Mouse (Mus musculus) E14TG2a.4 (cell line): ENCODE data around the gene Prrg4.
"Not testable (repeated sequence)": the region's sequence is repeated elsewhere in the genome, so short reads cannot be mapped to it uniquely, and the experiment has no call there.

Experiments
- H3K27me3 ChIP-seq: 2 replicates; pipeline ENCODE4 v1.6.1; 2014; ENCODE audit warnings: low read length, control low read depth; ENCODE audit not compliant: insufficient read depth
- H3K36me3 ChIP-seq: 2 replicates; pipeline ENCODE4 v1.6.1; 2014; ENCODE audit warnings: low read length, control low read depth; ENCODE audit not compliant: insufficient read depth
- H3K4me1 ChIP-seq: replicated peaks from 2 replicates; pipeline ENCODE4 v1.6.1; 2014; ENCODE audit warnings: low read depth, low read length, control low read depth
- H3K4me3 ChIP-seq: replicated peaks from 2 replicates; pipeline ENCODE4 v1.5.1; 2014; ENCODE audit warnings: mild to moderate bottlenecking, low read length
- H3K9me3 ChIP-seq: 2 replicates; pipeline ENCODE4 v1.6.1; 2014; ENCODE audit warnings: low read length, control low read depth
- CTCF ChIP-seq: conservative IDR thresholded peaks from 2 replicates; pipeline ENCODE4 v1.5.1; 2014; ENCODE audit warnings: low read length
- NANOG ChIP-seq: IDR thresholded peaks from 2 replicates; pipeline ENCODE4 v1.6.1; 2014; ENCODE audit warnings: borderline replicate concordance, low read length, mixed read lengths
- POU5F1 ChIP-seq: IDR thresholded peaks from 2 replicates; pipeline ENCODE4 v1.6.1; 2014; ENCODE audit warnings: low read length, borderline replicate concordance

Prrg4 gene

GRCm38 (mm10) chr2:104849276-104849990 lies at the start of gene Prrg4:
TSS of gene Prrg4 (minus strand) at chr2:104849876.
- no peaks in the 10 kb centered on the region for H3K9me3 ChIP-seq
- no peaks in the 10 kb centered on the region for H3K27me3 ChIP-seq
- H3K4me3 ChIP-seq, result peak within 1 kb of the TSS; percentile 87
- peaks cover 70% of the 10 kb centered on the region for H3K4me1 ChIP-seq
- TF ChIP-seq POU5F1 (no peak), NANOG (no peak), CTCF (0 out of 2 replicates have a peak, but pooled peaks have one; percentile 3)
- peaks cover 27% of the 10 kb centered on the region for H3K36me3 ChIP-seq

DNA sequence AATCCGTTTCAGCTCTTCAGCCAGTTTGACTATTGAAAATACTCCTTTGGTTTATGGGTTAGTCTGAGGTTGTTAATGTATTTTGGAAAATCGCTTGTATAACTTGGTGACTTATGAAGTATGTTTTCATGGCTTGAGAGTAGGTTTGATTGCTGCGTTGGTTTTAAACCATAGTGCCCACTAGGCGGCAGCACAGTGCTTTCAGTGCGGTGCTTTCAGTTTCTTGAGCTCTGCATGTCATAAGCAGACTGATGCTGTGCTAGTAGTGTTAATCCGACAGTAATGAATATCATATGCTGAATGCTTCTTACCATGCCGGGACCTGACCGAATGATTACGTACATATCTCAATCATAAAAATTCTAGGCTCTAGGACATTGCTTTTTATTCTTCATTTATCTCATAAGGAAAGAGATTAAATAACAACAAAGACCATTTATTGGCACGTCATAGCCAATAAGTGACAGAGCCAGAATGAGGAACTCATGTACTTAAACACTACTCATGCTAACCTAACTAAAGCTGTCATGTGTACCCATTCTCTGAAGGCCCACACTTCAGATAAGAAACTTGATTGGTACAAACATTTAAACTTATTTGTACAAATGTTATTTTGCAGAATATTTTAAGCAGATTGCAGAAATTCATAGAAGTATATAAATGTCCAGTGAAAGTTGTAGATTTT lies 38.3 kb upstream of the Prrg4 start:
- Histone ChIP-seq H3K9me3 (peaks cover 4% of the 10 kb centered on the region), H3K4me3 (no peak overlapping the region), H3K36me3 (no peaks in the 10 kb centered on the region), H3K27me3 (no peaks in the 10 kb centered on the region), H3K4me1 (peaks cover 7% of the 10 kb centered on the region; the same call in 1 of the 2 replicates)
- TF ChIP-seq CTCF, result peak; percentile 92
- no peak for TF ChIP-seq NANOG
- TF ChIP-seq POU5F1, result no peak

DNA sequence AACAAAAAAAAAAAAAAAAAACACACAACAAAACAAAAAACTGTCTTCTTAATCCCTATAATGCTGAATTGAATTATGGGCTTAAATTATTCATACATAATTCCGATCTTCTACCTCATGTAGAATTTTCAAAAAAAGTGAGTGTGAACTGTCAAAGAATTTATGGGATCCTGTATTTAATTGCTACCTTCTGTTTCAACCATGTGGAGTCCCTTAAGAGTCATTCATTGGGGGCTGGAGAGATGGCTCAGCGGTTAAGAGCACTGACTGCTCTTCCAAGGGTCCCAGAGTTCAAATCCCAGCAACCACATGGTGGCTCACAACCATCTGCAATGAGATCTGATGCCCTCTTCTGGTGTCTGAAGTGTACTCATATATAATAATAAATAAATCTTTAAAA lies 37.7 kb upstream of the Prrg4 start:
- H3K4me1 ChIP-seq, H3K9me3 ChIP-seq, H3K4me3 ChIP-seq, H3K27me3 ChIP-seq, H3K36me3 ChIP-seq: not testable (repeated sequence)

GRCm38 (mm10) chr2:104886109-104886508 lies 36.4 kb upstream of the Prrg4 start:
- Histone ChIP-seq H3K9me3 (peaks cover 4% of the 10 kb centered on the region), H3K27me3 (no peaks in the 10 kb centered on the region), H3K4me1 (peaks cover 7% of the 10 kb centered on the region; the same call in 1 of the 2 replicates), H3K36me3 (no peaks in the 10 kb centered on the region), H3K4me3 (peak overlapping the region; percentile 74)
- TF ChIP-seq CTCF (no peak), POU5F1 (no peak), NANOG (no peak)

DNA sequence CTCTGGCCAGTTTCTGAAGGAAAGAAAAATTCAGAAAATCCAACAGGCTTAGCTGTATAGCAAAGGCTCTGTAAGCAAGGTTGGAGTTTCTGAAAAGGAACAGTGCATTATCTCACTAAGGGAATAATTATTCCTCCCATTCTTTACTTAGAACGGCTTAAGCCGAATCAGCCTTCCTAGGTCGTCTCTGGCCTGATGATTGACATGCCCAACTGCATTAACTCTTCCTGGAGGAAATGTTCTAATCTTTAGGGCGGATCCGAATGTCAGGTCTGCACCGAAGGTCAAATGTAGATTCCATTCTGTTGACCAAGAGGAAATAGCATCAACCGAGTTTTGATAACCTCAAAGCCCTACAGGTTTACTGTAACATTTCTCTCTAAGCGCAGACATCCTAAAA lies 29.1 kb upstream of the Prrg4 start:
- Histone ChIP-seq H3K36me3 (no peaks in the 10 kb centered on the region), H3K4me3 (no peak overlapping the region), H3K9me3 (no peaks in the 10 kb centered on the region), H3K4me1 (peaks cover 5% of the 10 kb centered on the region; the same call in 1 of the 2 replicates), H3K27me3 (0 out of 2 replicates have a peak, but pooled peaks cover 2% of the 10 kb centered on the region)
- no peak for TF ChIP-seq POU5F1
- no peak for TF ChIP-seq CTCF
- no peak for TF ChIP-seq NANOG

DNA sequence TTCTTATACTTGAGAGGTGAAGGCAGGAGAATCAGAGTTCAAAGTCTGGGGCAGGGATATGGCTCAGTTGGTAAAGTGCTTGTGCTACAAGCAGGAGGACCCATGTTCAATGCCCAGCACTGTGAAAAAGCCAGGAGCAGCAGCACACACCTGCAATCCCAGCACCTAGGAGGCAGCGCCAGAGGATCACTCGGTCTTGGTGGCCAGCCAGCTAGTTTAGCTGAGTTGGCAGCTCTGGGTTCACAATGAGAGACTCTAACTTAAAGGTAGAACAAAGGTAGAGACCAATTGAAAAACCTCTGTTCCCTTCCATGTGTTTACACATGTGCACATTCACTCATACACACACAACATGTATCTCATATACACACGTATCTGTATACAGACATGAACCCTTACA lies 19.4 kb upstream of the Prrg4 start:
- TF ChIP-seq NANOG (no peak), POU5F1 (no peak), CTCF (no peak)
- H3K36me3 ChIP-seq, result no peaks in the 10 kb centered on the region
- no peaks in the 10 kb centered on the region for H3K27me3 ChIP-seq
- no peaks in the 10 kb centered on the region for H3K9me3 ChIP-seq
- H3K4me3 ChIP-seq, result no peak overlapping the region
- no peaks in the 10 kb centered on the region for H3K4me1 ChIP-seq

DNA sequence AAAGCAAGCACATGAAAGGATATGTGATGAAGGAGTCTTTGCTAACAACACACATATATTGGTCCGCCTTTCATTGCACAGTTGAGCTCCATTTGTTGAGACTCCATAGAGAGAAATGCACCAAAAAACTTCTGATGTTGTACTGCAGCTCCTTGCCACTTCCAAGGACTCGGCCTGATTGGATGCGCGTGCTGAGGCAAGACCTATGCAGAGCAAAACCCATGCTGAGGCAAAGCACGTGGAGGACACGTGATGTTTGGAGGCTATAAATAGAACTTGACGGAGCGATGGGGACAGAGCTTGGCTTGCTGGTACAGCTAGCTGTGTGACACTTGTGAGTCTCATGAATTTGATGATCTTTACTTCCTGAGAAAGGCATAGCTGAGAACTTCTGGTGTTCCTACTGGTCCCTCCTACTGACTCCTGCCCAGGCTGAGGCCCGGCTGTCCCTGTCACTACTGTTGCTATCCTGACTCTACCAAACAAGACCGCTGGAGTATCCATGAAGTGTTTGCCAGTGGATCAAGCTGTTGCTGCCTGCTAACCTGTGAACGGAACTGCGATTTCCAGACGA lies 17.7 kb upstream of the Prrg4 start, which contains the start of gene Ccdc73:
Ccdc73 (plus strand) TSS at position 524 of the 574 bp plus-strand sequence.
- Histone ChIP-seq H3K36me3 (no peaks in the 10 kb centered on the region), H3K4me1 (no peaks in the 10 kb centered on the region), H3K27me3 (no peaks in the 10 kb centered on the region), H3K9me3 (no peaks in the 10 kb centered on the region), H3K4me3 (no peak within 1 kb of the TSS)
- TF ChIP-seq CTCF, result no peak
- TF ChIP-seq NANOG, result no peak
- no peak for TF ChIP-seq POU5F1

- TF ChIP-seq CTCF, result no peak
- TF ChIP-seq POU5F1, result no peak
- TF ChIP-seq NANOG, result no peak
These were observed 14.6 kb upstream of the Prrg4 start for GRCm38 (mm10) chr2:104864176-104864860.

More at GRCm38 (mm10) chr2:104864176-104864860, 14.6 kb upstream of the Prrg4 start:
- Histone ChIP-seq H3K36me3 (no peaks in the 10 kb centered on the region), H3K4me3 (no peak overlapping the region), H3K9me3 (no peaks in the 10 kb centered on the region), H3K4me1 (peaks cover 14% of the 10 kb centered on the region), H3K27me3 (no peaks in the 10 kb centered on the region)
